Mouse (Mus musculus): ENCODE data around the gene Syngr2. TPM values are rescaled to one million over a fixed set of nuclear protein-coding genes. Genes with fewer than 3 reads are reported as not detected.

Syngr2 gene
- polyA plus RNA-seq, 1 experiment: 150 TPM

- Histone ChIP-seq H3K36me3 (ENCODE audit: control insufficient read depth, insufficient read depth, low read length) (no peaks in the 10 kb centered on the region), H3K4me1 (ENCODE audit: control insufficient read depth, insufficient read depth, low read length) (no peaks in the 10 kb centered on the region; the same call in 1 of the 2 replicates), H3K27ac (ENCODE audit: insufficient read depth, low read depth, low read length) (no peak overlapping the region), H3K27me3 (replicated peaks; ENCODE audit: control insufficient read depth, insufficient read depth, low read length) (no peaks in the 10 kb centered on the region), H3K4me3 (ENCODE audit: insufficient read depth, low read depth, low read length) (no peak overlapping the region)
- 85% methylated on average over 5 of the region's 5 CpGs for WGBS
- DNase-seq: no peak
- no peak for TF ChIP-seq CTCF (conservative IDR thresholded peaks at IDR 0.05; ENCODE audit: insufficient read depth, insufficient read length, low read depth, low read length)
- no peak for TF ChIP-seq POLR2A (IDR thresholded peaks at IDR 0.05; ENCODE audit: low read depth, low read length)
Measured at GRCm38 (mm10) chr11:117855360-117855759, 45.9 kb downstream of the Syngr2 start.

GRCm38 (mm10) chr11:117855975-117856374 lies 46.5 kb downstream of the Syngr2 start:
- H3K4me3 ChIP-seq (ENCODE audit: insufficient read depth, low read depth, low read length): no peak overlapping the region
- no peak for DNase-seq
- H3K36me3 ChIP-seq (ENCODE audit: control insufficient read depth, insufficient read depth, low read length): no peaks in the 10 kb centered on the region
- WGBS: 45% methylated on average over 1 of the region's 1 CpGs
- no peaks in the 10 kb centered on the region for H3K27me3 ChIP-seq (replicated peaks; ENCODE audit: control insufficient read depth, insufficient read depth, low read length)
- TF ChIP-seq POLR2A (IDR thresholded peaks at IDR 0.05; ENCODE audit: low read depth, low read length) (no peak), CTCF (conservative IDR thresholded peaks at IDR 0.05; ENCODE audit: insufficient read depth, insufficient read length, low read depth, low read length) (no peak)
- no peaks in the 10 kb centered on the region; the same call in 1 of the 2 replicates for H3K4me1 ChIP-seq (ENCODE audit: control insufficient read depth, insufficient read depth, low read length)
- H3K27ac ChIP-seq (ENCODE audit: insufficient read depth, low read depth, low read length): no peak overlapping the region

GRCm38 (mm10) chr11:117857462-117857861 lies 48.0 kb downstream of the Syngr2 start:
- DNase-seq: no peak
- Histone ChIP-seq H3K36me3 (ENCODE audit: control insufficient read depth, insufficient read depth, low read length) (no peaks in the 10 kb centered on the region), H3K27me3 (replicated peaks; ENCODE audit: control insufficient read depth, insufficient read depth, low read length) (no peaks in the 10 kb centered on the region), H3K27ac (ENCODE audit: insufficient read depth, low read depth, low read length) (no peak overlapping the region), H3K4me3 (ENCODE audit: insufficient read depth, low read depth, low read length) (no peak overlapping the region), H3K4me1 (ENCODE audit: control insufficient read depth, insufficient read depth, low read length) (no peaks in the 10 kb centered on the region; the same call in 1 of the 2 replicates)
- TF ChIP-seq POLR2A (IDR thresholded peaks at IDR 0.05; ENCODE audit: low read depth, low read length) (no peak), CTCF (conservative IDR thresholded peaks at IDR 0.05; ENCODE audit: insufficient read depth, insufficient read length, low read depth, low read length) (no peak)
- WGBS: 94% methylated on average over 10 of the region's 10 CpGs

GRCm38 (mm10) chr11:117858392-117858791 lies 48.9 kb downstream of the Syngr2 start:
- no peak overlapping the region for H3K27ac ChIP-seq (ENCODE audit: insufficient read depth, low read depth, low read length)
- H3K4me3 ChIP-seq (ENCODE audit: insufficient read depth, low read depth, low read length): no peak overlapping the region
- DNase-seq: no peak
- 68% methylated on average over 3 of the region's 3 CpGs for WGBS
- H3K4me1 ChIP-seq (ENCODE audit: control insufficient read depth, insufficient read depth, low read length): no peaks in the 10 kb centered on the region
- no peak for TF ChIP-seq CTCF (conservative IDR thresholded peaks at IDR 0.05; ENCODE audit: insufficient read depth, insufficient read length, low read depth, low read length)
- no peak for TF ChIP-seq POLR2A (IDR thresholded peaks at IDR 0.05; ENCODE audit: low read depth, low read length)
- H3K27me3 ChIP-seq (replicated peaks; ENCODE audit: control insufficient read depth, insufficient read depth, low read length): no peaks in the 10 kb centered on the region
- H3K36me3 ChIP-seq (ENCODE audit: control insufficient read depth, insufficient read depth, low read length): no peaks in the 10 kb centered on the region

- WGBS: 17% methylated on average over 23 of the region's 23 CpGs
- DNase-seq: no peak
- TF ChIP-seq CTCF (conservative IDR thresholded peaks at IDR 0.05; ENCODE audit: insufficient read depth, insufficient read length, low read depth, low read length) (no peak), POLR2A (IDR thresholded peaks at IDR 0.05; ENCODE audit: low read depth, low read length) (no peak)
- no peaks in the 10 kb centered on the region for H3K36me3 ChIP-seq (ENCODE audit: control insufficient read depth, insufficient read depth, low read length)
- no peak within 1 kb of the TSS for H3K27ac ChIP-seq (ENCODE audit: insufficient read depth, low read depth, low read length)
- H3K27me3 ChIP-seq (replicated peaks; ENCODE audit: control insufficient read depth, insufficient read depth, low read length): no peaks in the 10 kb centered on the region
- no peak within 1 kb of the TSS for H3K4me3 ChIP-seq (ENCODE audit: insufficient read depth, low read depth, low read length)
- H3K4me1 ChIP-seq (ENCODE audit: control insufficient read depth, insufficient read depth, low read length): no peaks in the 10 kb centered on the region
Measured at GRCm38 (mm10) chr11:117860601-117861000, 51.1 kb downstream of the Syngr2 start, which contains the start of gene Tmem235. TSS of gene Tmem235 (plus strand) at chr11:117860752.

- 41% methylated on average over 11 of the region's 11 CpGs for WGBS
- TF ChIP-seq POLR2A (IDR thresholded peaks at IDR 0.05; ENCODE audit: low read depth, low read length) (no peak), CTCF (conservative IDR thresholded peaks at IDR 0.05; ENCODE audit: insufficient read depth, insufficient read length, low read depth, low read length) (no peak)
- Histone ChIP-seq H3K27ac (ENCODE audit: insufficient read depth, low read depth, low read length) (no peak overlapping the region), H3K4me3 (ENCODE audit: insufficient read depth, low read depth, low read length) (no peak overlapping the region), H3K4me1 (ENCODE audit: control insufficient read depth, insufficient read depth, low read length) (no peaks in the 10 kb centered on the region), H3K36me3 (ENCODE audit: control insufficient read depth, insufficient read depth, low read length) (no peaks in the 10 kb centered on the region), H3K27me3 (replicated peaks; ENCODE audit: control insufficient read depth, insufficient read depth, low read length) (no peaks in the 10 kb centered on the region)
- peak; percentile 75 for DNase-seq
Measured at GRCm38 (mm10) chr11:117863174-117863856, 53.8 kb downstream of the Syngr2 start.

Other genes with a start within 250 kb of the Syngr2 start
- gene Tnrc6c, start 155.4 kb upstream of the Syngr2 start, polyA plus RNA-seq (2012; rRNA removed): 14.9 and 16.8 TPM in 2 replicates
- 3.3 and 5.3 TPM in 2 replicates for gene Tmc8, start 27.6 kb upstream of the Syngr2 start, polyA plus RNA-seq (2012; rRNA removed)
- gene Tmc6, start 27.5 kb upstream of the Syngr2 start, polyA plus RNA-seq (2012; rRNA removed): 41.2 and 48.4 TPM in 2 replicates
- gene 6030468B19Rik, start 12.0 kb upstream of the Syngr2 start, polyA plus RNA-seq (2012; rRNA removed): 0.09 TPM in 1 of 2 replicates, not detected in the other
- gene Gm20708, start within 50 bp of the Syngr2 start, polyA plus RNA-seq (2012; rRNA removed): 0.18 and 0.22 TPM in 2 replicates
- gene Afmid, start 16.3 kb downstream of the Syngr2 start, polyA plus RNA-seq (2012; rRNA removed): 85.6 and 89.7 TPM in 2 replicates
- gene Tk1, start 16.4 kb downstream of the Syngr2 start, polyA plus RNA-seq (2012; rRNA removed): 15.5 and 15.8 TPM in 2 replicates
- 0.75 and 1.3 TPM in 2 replicates for gene Birc5, start 39.6 kb downstream of the Syngr2 start, polyA plus RNA-seq (2012; rRNA removed)
- 0.08 and 0.10 TPM in 2 replicates for gene Tmem235, start 51.1 kb downstream of the Syngr2 start, polyA plus RNA-seq (2012; rRNA removed)
- 14.9 and 20.1 TPM in 2 replicates for gene Tha1, start 63.8 kb downstream of the Syngr2 start, polyA plus RNA-seq (2012; rRNA removed)
- 4.3 and 5.0 TPM in 2 replicates for gene Socs3, start 160.4 kb downstream of the Syngr2 start, polyA plus RNA-seq (2012; rRNA removed)
- gene Pgs1, start 176.6 kb downstream of the Syngr2 start, polyA plus RNA-seq (2012; rRNA removed): 29.7 and 30.4 TPM in 2 replicates